Mouse (Mus musculus) limb, embryonic 14.5 days (tissue): ENCODE data around the gene Sirt2. TPM values are rescaled to one million over a fixed set of nuclear protein-coding genes. Genes with fewer than 3 reads are reported as not detected.
A peak's percentile ranks its signal among the peaks of the same experiment; 100 is the strongest.

Source experiments
- ATAC-seq: fragments of 200-750 bp; cut with Nextera tagmentation; 2 replicates; pipeline ENCODE4 v1.8.0; 2017; ENCODE audit warnings: low read depth, moderate number of reproducible peaks, moderate TSS enrichment; ENCODE audit not compliant: low FRiP score
- DNase-seq: peaks from one replicate; pipeline ENCODE4 v3.0.0-alpha.2; 2015; ENCODE audit warnings: low spot score
- H3K27ac ChIP-seq: fragments of 300-500 bp; sonication (generic); replicated peaks from 2 replicates; pipeline ENCODE4 v1.5.1; 2014; ENCODE audit warnings: low read depth, mild to moderate bottlenecking, low read length, moderate library complexity, mixed read lengths
- H3K27me3 ChIP-seq: fragments of 300-500 bp; sonication (generic); 2 replicates; pipeline ENCODE4 v1.6.1; 2014; ENCODE audit warnings: low read length, mixed read lengths; ENCODE audit not compliant: control insufficient read depth, insufficient read depth
- H3K36me3 ChIP-seq: fragments of 300-500 bp; sonication (generic); 2 replicates; pipeline ENCODE4 v1.6.1; 2014; ENCODE audit warnings: mild to moderate bottlenecking, low read length, moderate library complexity, mixed read lengths; ENCODE audit not compliant: control insufficient read depth, insufficient read depth
- H3K4me1 ChIP-seq: fragments of 300-500 bp; sonication (generic); 2 replicates; pipeline ENCODE4 v1.6.1; 2014; ENCODE audit warnings: antibody characterized with exemption, low read length, mixed read lengths; ENCODE audit not compliant: control insufficient read depth, insufficient read depth
- H3K4me2 ChIP-seq: fragments of 300-500 bp; sonication (generic); replicated peaks from 2 replicates; pipeline ENCODE4 v1.6.1; 2014; ENCODE audit warnings: low read depth, mild to moderate bottlenecking, low read length, moderate library complexity; ENCODE audit not compliant: severe bottlenecking
- H3K4me3 ChIP-seq: fragments of 300-500 bp; sonication (generic); replicated peaks from 2 replicates; pipeline ENCODE4 v1.5.1; 2014; ENCODE audit warnings: low read length
- H3K9ac ChIP-seq: fragments of 300-500 bp; sonication (generic); 2 replicates; pipeline ENCODE4 v1.6.1; 2014; ENCODE audit warnings: mild to moderate bottlenecking, low read depth, low read length, moderate library complexity; ENCODE audit not compliant: severe bottlenecking
- H3K9me3 ChIP-seq: fragments of 300-500 bp; sonication (generic); 2 replicates; pipeline ENCODE4 v1.6.1; 2016; ENCODE audit warnings: low read length; ENCODE audit not compliant: control insufficient read depth
- POLR2A ChIP-seq: fragments of 200-500 bp; IDR thresholded peaks from 2 replicates; pipeline ENCODE4 v1.8.0; 2012; ENCODE audit warnings: inconsistent platforms, mild to moderate bottlenecking, moderate library complexity, borderline replicate concordance; ENCODE audit not compliant: insufficient read depth, insufficient read length; ENCODE audit errors: extremely low read depth
- WGBS: fragments of 180-500 bp; shearing (Covaris S2); extraction: QIAGEN DNeasy Blood & Tissue Kit; methylation state at CpG from one replicate; pipeline ENCODE4 v1.1.7; 2014; 5-methylcytosine and 5-hydroxymethylcytosine counted together
- polyA plus RNA-seq, 2 experiments: library from polyadenylated mRNA; depleted of rRNA in 1 of 2; stranded (reverse) in 1 of 2; unstranded in 1 of 2; fragments of >200 nt; fragmentation: Nextera tagmentation in 1 of 2; extraction: Ambion mirVana in 1 of 2; gene quantifications; 2 replicates each; pipeline versions ENCODE4 v1.2.1 to v1.2.3; 2012 to 2014

The Sirt2 gene
- polyA plus RNA-seq, 2 experiments: 73.7 to 107 TPM

GRCm38 (mm10) chr7:28780857-28781256 lies 14.3 kb downstream of the Sirt2 start:
- Histone ChIP-seq H3K36me3 (peaks cover 52% of the 10 kb centered on the region), H3K9ac (no peak overlapping the region)
- 75% methylated on average over 7 of the region's 7 CpGs for WGBS

GRCm38 (mm10) chr7:28781261-28781663 lies 14.7 kb downstream of the Sirt2 start:
- no peak overlapping the region for H3K4me2 ChIP-seq
- no peaks in the 10 kb centered on the region for H3K9me3 ChIP-seq
- no peak for DNase-seq
- no peak overlapping the region; the same call in 1 of the 2 replicates for H3K9ac ChIP-seq
- H3K27ac ChIP-seq: no peak overlapping the region
- H3K4me3 ChIP-seq: no peak overlapping the region
- no peaks in the 10 kb centered on the region for H3K27me3 ChIP-seq
- H3K4me1 ChIP-seq: peaks cover 6% of the 10 kb centered on the region; the same call in 1 of the 2 replicates
- WGBS: 90% methylated on average over 8 of the region's 8 CpGs
- TF ChIP-seq POLR2A: no peak
- no peak for ATAC-seq
- H3K36me3 ChIP-seq: peaks cover 49% of the 10 kb centered on the region

More at GRCm38 (mm10) chr7:28780857-28781256, 14.3 kb downstream of the Sirt2 start:
- no peak for TF ChIP-seq POLR2A
- DNase-seq (no peak), ATAC-seq (no peak)
- no peak overlapping the region for H3K4me2 ChIP-seq
- H3K27ac ChIP-seq: no peak overlapping the region
- H3K9me3 ChIP-seq: no peaks in the 10 kb centered on the region
- H3K4me3 ChIP-seq: no peak overlapping the region
- peaks cover 6% of the 10 kb centered on the region; the same call in 1 of the 2 replicates for H3K4me1 ChIP-seq
- H3K27me3 ChIP-seq: no peaks in the 10 kb centered on the region

- Histone ChIP-seq H3K27me3 (no peaks in the 10 kb centered on the region), H3K4me3 (no peak overlapping the region), H3K36me3 (peaks cover 45% of the 10 kb centered on the region), H3K9ac (no peak overlapping the region), H3K27ac (no peak overlapping the region), H3K4me1 (peaks cover 13% of the 10 kb centered on the region), H3K9me3 (no peaks in the 10 kb centered on the region), H3K4me2 (no peak overlapping the region)
- ATAC-seq (no peak), DNase-seq (no peak)
- WGBS: 72% methylated on average over 5 of the region's 5 CpGs
- no peak for TF ChIP-seq POLR2A
Observed at GRCm38 (mm10) chr7:28785161-28785560, 18.6 kb downstream of the Sirt2 start.

DNA sequence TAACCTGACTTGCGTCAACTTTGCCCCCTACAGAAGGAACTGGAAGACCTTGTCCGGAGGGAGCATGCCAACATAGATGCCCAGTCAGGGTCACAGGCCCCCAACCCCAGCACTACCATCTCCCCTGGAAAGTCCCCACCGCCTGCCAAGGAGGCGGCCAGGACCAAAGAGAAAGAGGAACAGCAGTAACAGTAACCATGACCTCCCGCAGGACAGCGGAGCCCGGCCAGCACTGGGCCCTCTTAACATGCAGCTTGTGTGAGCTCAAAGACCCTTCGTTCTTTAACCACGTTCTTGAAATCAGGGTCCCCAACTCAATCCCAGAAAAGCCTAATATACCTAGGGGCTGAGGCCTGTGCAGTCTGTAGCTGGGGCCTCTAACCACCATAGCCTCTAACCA lies 21.3 kb downstream of the Sirt2 start:
- WGBS: 92% methylated on average over 8 of the region's 9 CpGs
- H3K4me3 ChIP-seq: no peak overlapping the region
- peaks cover 8% of the 10 kb centered on the region for H3K4me1 ChIP-seq
- peaks cover 40% of the 10 kb centered on the region for H3K36me3 ChIP-seq
- ATAC-seq (no peak), DNase-seq (no peak)
- H3K27ac ChIP-seq: no peak overlapping the region
- H3K9ac ChIP-seq: no peak overlapping the region
- no peak for TF ChIP-seq POLR2A
- no peak overlapping the region for H3K4me2 ChIP-seq
- no peaks in the 10 kb centered on the region for H3K9me3 ChIP-seq
- H3K27me3 ChIP-seq: no peaks in the 10 kb centered on the region

DNA sequence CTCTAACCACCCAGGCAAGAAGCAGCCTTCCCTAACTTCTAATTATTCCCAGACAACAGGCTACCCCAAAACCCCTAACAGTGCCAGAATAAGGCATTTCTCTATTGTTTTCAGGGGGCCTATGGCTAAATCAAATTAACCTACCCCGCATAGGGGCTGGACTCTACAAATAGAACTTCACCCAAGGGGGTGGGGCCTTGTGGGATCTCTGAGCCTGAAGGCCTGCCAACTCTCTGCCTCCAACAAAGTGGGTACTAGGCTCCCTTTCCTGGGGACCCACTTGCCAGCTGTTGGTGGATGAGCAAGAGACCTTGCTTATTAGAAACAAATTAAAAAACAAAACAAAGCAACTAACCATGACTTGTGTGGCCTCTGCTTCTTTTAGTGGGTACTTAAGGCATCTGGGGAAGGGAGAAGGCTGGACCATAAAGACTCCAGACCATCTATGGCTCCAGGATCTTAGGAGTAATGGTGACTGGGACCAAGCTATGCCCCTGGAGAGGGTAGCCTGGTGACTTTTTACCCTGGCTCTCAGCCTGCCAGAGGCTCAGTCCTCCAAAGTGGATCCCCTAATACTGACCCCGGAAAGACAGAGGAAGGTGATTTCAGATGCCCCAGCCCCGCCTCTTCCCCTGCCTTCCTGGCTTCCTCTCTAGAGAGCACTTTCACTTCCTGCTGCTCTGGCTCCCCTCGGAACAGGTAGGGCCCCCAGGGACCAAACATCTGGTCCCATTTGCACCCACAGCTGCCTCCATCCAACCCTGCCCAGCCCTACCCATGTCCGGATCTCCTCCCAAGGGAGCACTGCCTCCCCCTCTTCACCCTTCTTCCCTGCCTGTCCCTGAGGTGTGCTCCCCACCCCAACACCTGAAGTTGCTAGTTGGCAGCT lies 22.0 kb downstream of the Sirt2 start, which contains the start of gene Rinl:
Gene Rinl, plus strand, starts transcription at position 663 of the 889 bp plus-strand sequence.
- TF ChIP-seq POLR2A: no peak
- H3K9me3 ChIP-seq: no peaks in the 10 kb centered on the region
- 55% methylated on average over 5 of the region's 5 CpGs for WGBS
- no peak within 1 kb of the TSS for H3K9ac ChIP-seq
- H3K4me3 ChIP-seq: no peak within 1 kb of the TSS
- H3K4me1 ChIP-seq: peaks cover 8% of the 10 kb centered on the region
- ATAC-seq (no peak), DNase-seq (no peak)
- peak within 1 kb of the TSS; percentile 71; the same call in 1 of the 2 replicates for H3K27ac ChIP-seq
- H3K36me3 ChIP-seq: peaks cover 33% of the 10 kb centered on the region
- no peak within 1 kb of the TSS for H3K4me2 ChIP-seq
- no peaks in the 10 kb centered on the region for H3K27me3 ChIP-seq
